Mouse (Mus musculus): ENCODE measurements at regions not wholly inside any gene's neighbourhood (a gene's known extent, or its start where the extent isn't known, plus 50 kb on each side); places are given as distances from the start of the nearest gene placed in this dataset.

DNA sequence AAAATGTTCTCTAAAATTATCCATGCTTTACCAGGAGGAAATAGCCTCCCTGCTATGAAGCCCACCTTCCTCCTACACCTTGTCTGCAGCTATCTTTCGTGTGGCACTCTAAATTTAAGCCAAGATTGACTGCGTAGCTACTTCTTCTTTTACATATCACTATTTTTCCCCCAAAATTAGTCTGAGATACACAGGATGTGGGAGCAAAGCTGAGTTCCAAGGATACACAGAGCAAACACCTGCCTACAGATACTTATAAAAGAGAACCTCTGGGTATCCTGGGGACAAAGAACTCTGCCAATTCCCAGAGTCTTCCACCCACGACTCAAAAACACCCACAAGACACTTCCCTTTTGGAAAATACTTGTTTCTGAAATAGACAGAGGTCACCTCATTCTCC lies 235.3 kb downstream of the 1190002N15Rik start:
- no peak for ATAC-seq (ENCODE audit: low FRiP score)
- TF ChIP-seq CTCF (IDR thresholded peaks at IDR 0.05) = no peak
- 79% methylated on average over 3 of the region's 3 CpGs for WGBS

DNA sequence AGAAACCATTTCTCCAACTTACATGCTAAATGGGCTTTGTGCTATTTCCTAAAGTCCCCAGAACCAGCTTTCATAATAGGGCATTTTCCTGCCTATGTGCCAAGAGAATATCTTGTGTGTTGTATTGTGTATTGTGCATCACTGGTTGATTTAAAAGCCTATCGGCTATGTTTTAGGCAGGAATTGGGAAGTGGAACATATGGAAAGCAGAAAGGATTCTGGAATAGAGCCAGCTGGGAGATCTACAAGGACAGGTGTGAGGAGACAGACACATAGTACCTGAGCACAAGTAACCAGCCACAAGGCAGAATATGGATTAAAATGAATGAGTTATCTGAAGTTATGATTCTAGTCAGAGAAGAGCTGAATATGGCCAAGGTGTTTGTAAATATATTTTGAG lies 236.0 kb downstream of the 1190002N15Rik start:
- Histone ChIP-seq H3K4me1 (ENCODE audit: insufficient read depth, low read length) (no peaks in the 10 kb centered on the region), H3K27me3 (ENCODE audit: insufficient read depth, low read length) (no peaks in the 10 kb centered on the region), H3K9ac (replicated peaks; ENCODE audit: low read length, poor library complexity, severe bottlenecking) (no peak overlapping the region), H3K36me3 (ENCODE audit: insufficient read depth, low read length) (no peaks in the 10 kb centered on the region), H3K9me3 (ENCODE audit: low read length) (no peaks in the 10 kb centered on the region), H3K4me2 (ENCODE audit: low read depth, low read length, poor library complexity, severe bottlenecking) (no peak overlapping the region), H3K27ac (ENCODE audit: low read depth, low read length) (no peak overlapping the region), H3K4me3 (ENCODE audit: low read depth, low read length) (no peak overlapping the region)
- WGBS = 90% methylated on average over 1 of the region's 1 CpGs
- ATAC-seq (ENCODE audit: low FRiP score) (no peak), DNase-seq (ENCODE audit: low spot score) (peak; percentile 8)
- TF ChIP-seq CTCF (IDR thresholded peaks at IDR 0.05) = no peak

More for the DNA sequence above, 235.3 kb downstream of the 1190002N15Rik start:
- H3K9ac ChIP-seq (replicated peaks; ENCODE audit: low read length, poor library complexity, severe bottlenecking) = no peak overlapping the region
- no peaks in the 10 kb centered on the region for H3K27me3 ChIP-seq (ENCODE audit: insufficient read depth, low read length)
- no peak overlapping the region for H3K4me3 ChIP-seq (ENCODE audit: low read depth, low read length)
- no peaks in the 10 kb centered on the region for H3K4me1 ChIP-seq (ENCODE audit: insufficient read depth, low read length)
- H3K36me3 ChIP-seq (ENCODE audit: insufficient read depth, low read length) = no peaks in the 10 kb centered on the region
- no peak overlapping the region for H3K4me2 ChIP-seq (ENCODE audit: low read depth, low read length, poor library complexity, severe bottlenecking)
- DNase-seq (ENCODE audit: low spot score) = no peak
- no peak overlapping the region for H3K27ac ChIP-seq (ENCODE audit: low read depth, low read length)
- no peaks in the 10 kb centered on the region for H3K9me3 ChIP-seq (ENCODE audit: low read length)

DNA sequence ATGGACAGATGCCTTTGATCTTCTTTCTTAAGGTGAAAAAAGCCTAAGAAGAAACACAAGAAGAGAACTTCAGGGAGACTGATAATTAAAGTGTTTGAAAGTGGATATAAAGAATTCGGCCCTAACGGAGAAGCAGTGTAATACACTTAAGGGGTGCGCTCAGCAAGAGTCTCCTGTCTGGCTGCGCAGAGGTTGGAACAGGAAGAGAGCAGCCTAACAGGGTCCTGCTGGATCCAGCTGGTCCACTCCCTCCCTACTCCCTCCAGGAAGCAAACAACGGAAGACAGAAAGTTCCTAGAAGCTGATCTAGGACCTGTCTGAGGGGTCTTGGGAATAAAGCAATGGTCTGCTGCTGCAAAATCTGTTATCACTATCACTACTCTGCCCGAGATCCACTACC lies 242.4 kb downstream of the 1190002N15Rik start:
- H3K4me3 ChIP-seq (ENCODE audit: low read depth, low read length) = no peak overlapping the region
- H3K4me1 ChIP-seq (ENCODE audit: insufficient read depth, low read length) = no peaks in the 10 kb centered on the region
- no peak for DNase-seq (ENCODE audit: low spot score)
- H3K9ac ChIP-seq (replicated peaks; ENCODE audit: low read length, poor library complexity, severe bottlenecking) = no peak overlapping the region
- no peaks in the 10 kb centered on the region for H3K9me3 ChIP-seq (ENCODE audit: low read length)
- TF ChIP-seq CTCF (IDR thresholded peaks at IDR 0.05) = no peak
- H3K27ac ChIP-seq (ENCODE audit: low read depth, low read length) = no peak overlapping the region
- WGBS = 80% methylated on average over 6 of the region's 6 CpGs
- no peaks in the 10 kb centered on the region for H3K27me3 ChIP-seq (ENCODE audit: insufficient read depth, low read length)
- H3K36me3 ChIP-seq (ENCODE audit: insufficient read depth, low read length) = no peaks in the 10 kb centered on the region
- ATAC-seq (ENCODE audit: low FRiP score) = no peak
- no peak overlapping the region for H3K4me2 ChIP-seq (ENCODE audit: low read depth, low read length, poor library complexity, severe bottlenecking)

- no peak overlapping the region for H3K9ac ChIP-seq (replicated peaks; ENCODE audit: low read length, poor library complexity, severe bottlenecking)
- no peak overlapping the region for H3K4me2 ChIP-seq (ENCODE audit: low read depth, low read length, poor library complexity, severe bottlenecking)
- no peaks in the 10 kb centered on the region for H3K9me3 ChIP-seq (ENCODE audit: low read length)
- 78% methylated on average over 3 of the region's 3 CpGs for WGBS
- H3K27me3 ChIP-seq (ENCODE audit: insufficient read depth, low read length) = no peaks in the 10 kb centered on the region
- TF ChIP-seq CTCF (IDR thresholded peaks at IDR 0.05) = no peak
- no peaks in the 10 kb centered on the region for H3K4me1 ChIP-seq (ENCODE audit: insufficient read depth, low read length)
- DNase-seq (ENCODE audit: low spot score) = no peak
- no peak overlapping the region for H3K27ac ChIP-seq (ENCODE audit: low read depth, low read length)
- H3K36me3 ChIP-seq (ENCODE audit: insufficient read depth, low read length) = no peaks in the 10 kb centered on the region
- no peak overlapping the region for H3K4me3 ChIP-seq (ENCODE audit: low read depth, low read length)
- ATAC-seq (ENCODE audit: low FRiP score) = no peak
Measured at GRCm38 (mm10) chr9:94292147-94292546, 245.7 kb downstream of the 1190002N15Rik start.

DNA sequence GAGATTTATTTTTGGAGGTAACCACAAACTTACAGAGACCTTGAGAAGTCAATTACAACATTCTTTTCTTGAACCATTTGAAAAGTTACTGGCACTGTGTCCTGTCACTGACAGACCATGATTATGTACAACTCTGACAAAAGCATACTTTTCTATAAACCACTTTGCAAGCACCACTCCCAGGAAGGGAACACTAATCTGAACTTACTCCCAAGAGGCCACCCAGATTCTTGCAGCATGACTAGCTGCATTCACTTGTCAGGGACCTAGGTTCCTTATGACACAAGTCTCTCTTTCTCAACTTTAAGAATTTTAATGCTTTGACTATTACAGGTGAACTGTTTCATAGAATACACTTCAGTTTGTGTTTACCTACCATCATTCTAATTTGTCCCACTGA lies 248.3 kb downstream of the 1190002N15Rik start:
- Histone ChIP-seq H3K9ac (replicated peaks; ENCODE audit: low read length, poor library complexity, severe bottlenecking) (no peak overlapping the region), H3K9me3 (ENCODE audit: low read length) (no peaks in the 10 kb centered on the region), H3K4me1 (ENCODE audit: insufficient read depth, low read length) (no peaks in the 10 kb centered on the region), H3K4me3 (ENCODE audit: low read depth, low read length) (no peak overlapping the region), H3K27ac (ENCODE audit: low read depth, low read length) (no peak overlapping the region), H3K4me2 (ENCODE audit: low read depth, low read length, poor library complexity, severe bottlenecking) (no peak overlapping the region), H3K27me3 (ENCODE audit: insufficient read depth, low read length) (no peaks in the 10 kb centered on the region), H3K36me3 (ENCODE audit: insufficient read depth, low read length) (no peaks in the 10 kb centered on the region)
- no peak for TF ChIP-seq CTCF (IDR thresholded peaks at IDR 0.05)
- ATAC-seq (ENCODE audit: low FRiP score) = no peak
- no peak for DNase-seq (ENCODE audit: low spot score)

DNA sequence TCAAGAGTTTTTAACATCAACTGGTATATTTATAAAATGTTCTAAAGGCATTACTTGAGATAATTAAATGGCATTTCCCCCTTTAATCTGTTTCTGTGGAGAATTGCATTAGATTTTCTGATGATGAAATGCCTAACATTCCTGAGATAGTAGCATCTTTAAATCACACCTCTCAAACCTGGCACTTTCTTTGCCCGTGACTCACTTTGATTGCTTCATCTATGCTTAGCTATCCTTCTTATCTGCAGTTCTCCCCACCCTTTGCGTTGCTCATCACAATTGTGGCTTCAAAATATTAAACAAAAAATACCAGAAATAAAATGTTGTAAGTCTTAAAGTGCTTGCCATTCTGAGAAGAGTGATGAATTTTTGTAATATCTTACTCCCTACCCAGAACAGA lies 250.3 kb downstream of the 1190002N15Rik start:
- H3K36me3 ChIP-seq (ENCODE audit: insufficient read depth, low read length) = no peaks in the 10 kb centered on the region
- no peak overlapping the region for H3K4me3 ChIP-seq (ENCODE audit: low read depth, low read length)
- no peaks in the 10 kb centered on the region for H3K27me3 ChIP-seq (ENCODE audit: insufficient read depth, low read length)
- H3K9me3 ChIP-seq (ENCODE audit: low read length) = no peaks in the 10 kb centered on the region
- 72% methylated on average over 2 of the region's 2 CpGs for WGBS
- H3K9ac ChIP-seq (replicated peaks; ENCODE audit: low read length, poor library complexity, severe bottlenecking) = no peak overlapping the region
- H3K27ac ChIP-seq (ENCODE audit: low read depth, low read length) = no peak overlapping the region
- no peaks in the 10 kb centered on the region for H3K4me1 ChIP-seq (ENCODE audit: insufficient read depth, low read length)
- no peak overlapping the region for H3K4me2 ChIP-seq (ENCODE audit: low read depth, low read length, poor library complexity, severe bottlenecking)
- DNase-seq (ENCODE audit: low spot score) (no peak), ATAC-seq (ENCODE audit: low FRiP score) (no peak)
- TF ChIP-seq CTCF (IDR thresholded peaks at IDR 0.05) = no peak

Data from midbrain, postnatal 0 days (tissue).